8 mouse cellular contexts compared by ENCODE assay signal in the genomic region with DNA sequence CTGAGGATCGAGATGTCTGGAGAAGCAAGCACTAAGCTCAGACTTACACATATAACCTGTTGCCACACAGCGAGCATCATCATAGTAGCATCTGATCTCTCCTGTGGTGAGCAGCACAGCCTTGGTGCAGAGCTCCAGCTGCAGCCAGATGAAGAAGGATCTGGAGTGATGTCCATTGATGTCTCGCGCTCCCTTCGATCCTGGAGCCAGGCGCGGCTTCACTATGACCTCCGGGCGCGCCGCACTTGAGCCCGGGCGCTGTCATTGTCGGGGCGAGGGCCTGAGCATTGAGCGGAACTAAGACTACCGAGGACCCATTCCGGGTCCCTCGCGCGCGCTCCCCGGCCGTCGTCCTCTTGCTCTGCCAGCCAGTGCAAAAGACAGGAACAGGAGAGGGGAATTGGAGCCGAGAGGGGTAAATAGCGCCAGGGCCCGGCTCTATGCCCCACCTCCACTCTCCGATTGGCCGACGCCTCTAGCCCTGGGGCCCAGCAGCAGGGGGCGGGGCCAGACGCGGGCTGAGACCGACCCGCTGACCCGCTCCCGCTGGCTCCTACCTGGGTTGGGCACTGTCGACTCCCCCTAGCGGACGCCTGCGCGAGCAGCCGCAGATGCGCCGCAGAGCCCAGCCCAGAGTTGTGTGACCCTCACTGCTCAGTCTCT. TPM values are rescaled to one million over a fixed set of nuclear protein-coding genes. Genes with fewer than 3 reads are reported as not detected.
DNase-seq lines count a peak whose midpoint lies in the region; ATAC-seq and TF ChIP-seq lines count a peak whose summit lies in the region.

No protein-coding gene starts in this region.

- H3K27me3 ChIP-seq in lung, embryonic 14.5 days (ENCODE audit: insufficient read depth, low read length) = no peaks in the 10 kb centered on the region

- peak overlapping the region; percentile 84 for H3K4me2 ChIP-seq in lung, embryonic 14.5 days

- H3K9me3 ChIP-seq in lung, embryonic 14.5 days (ENCODE audit: low read depth, low read length) = no peaks in the 10 kb centered on the region

- no peaks in the 10 kb centered on the region for H3K36me3 ChIP-seq in lung, embryonic 14.5 days (ENCODE audit: insufficient read depth)

- ATAC-seq in frontal cortex, adult (ENCODE audit: low TSS enrichment) = peak; percentile 95
- peak; percentile 99 to 100 for ATAC-seq in hematopoietic stem cell, adult 5-6 weeks (replicated peaks in 1 of 2; ENCODE audit: insufficient read depth in 1 of 2, low FRiP score in 2 of 2, low TSS enrichment in 1 of 2, low read depth in 1 of 2, poor library complexity in 2 of 2, severe bottlenecking in 2 of 2)
- ATAC-seq in lung, embryonic 14.5 days (ENCODE audit: insufficient read depth) = peak; percentile 100
- ATAC-seq in neutrophil, adult 5-6 weeks (ENCODE audit: extremely low read depth, insufficient number of reproducible peaks, low FRiP score, poor library complexity, severe bottlenecking) = peak; percentile 96

- peak; percentile 72 for DNase-seq in MEL-GATA-1-ER (ENCODE audit: extremely low read depth, low read depth)
- DNase-seq in cerebellum, adult 9-10 months = peak; percentile 95
- peak; percentile 79 to 84 for DNase-seq in layer of hippocampus, adult 8-10 months (ENCODE audit: low spot score in 2 of 2)
- peak; percentile 95 for DNase-seq in lung, embryonic 14.5 days
- peak; percentile 90 for DNase-seq in testis, postnatal 14 days (ENCODE audit: low spot score)

- H3K4me3 ChIP-seq in lung, embryonic 14.5 days (ENCODE audit: low read depth, low read length) = peak overlapping the region; percentile 47

- H3K4me1 ChIP-seq in lung, embryonic 14.5 days (ENCODE audit: insufficient read depth) = peaks cover 5% of the 10 kb centered on the region; the same call in 1 of the 2 replicates

- H3K9ac ChIP-seq in lung, embryonic 14.5 days = peak overlapping the region; percentile 51

- TF ChIP-seq CTCF in lung, embryonic 14.5 days (IDR thresholded peaks at IDR 0.05; ENCODE audit: low read depth) = peak; percentile 75

- 1% methylated on average over 43 of the region's 46 CpGs for WGBS in lung, embryonic 14.5 days

- H3K27ac ChIP-seq in lung, embryonic 14.5 days (ENCODE audit: low read depth) = no peak overlapping the region

RNA-seq across cellular contexts. Expression of gene Gm14085, which starts 17.3 kb away (rescaled TPM):
- 1.1 TPM in 1 of 2 replicates, not detected in the other for total RNA-seq in hematopoietic stem cell, adult 5-6 weeks (2017)
- total RNA-seq in layer of hippocampus, adult 8-10 months (2022) = under 1 TPM in 1 of 4 experiments, not detected in 3; 0.09 TPM
- not detected in 2 replicates for polyA plus RNA-seq in lung, embryonic 14.5 days (2014; fragmentation: Nextera tagmentation; extraction: Ambion mirVana)
- total RNA-seq in neutrophil, adult 5-6 weeks (2017) = 15.0 and 15.1 TPM in 2 replicates

RNA-seq across cellular contexts. Expression of gene Slc28a2, which starts 41.2 kb away (rescaled TPM):
- 25.6 and 36.6 TPM in 2 replicates for total RNA-seq in hematopoietic stem cell, adult 5-6 weeks (2017)
- 1 to 10 TPM in 1 of 4 experiments, under 1 TPM in 3; 0.19 to 1.3 (median 0.56) TPM for total RNA-seq in layer of hippocampus, adult 8-10 months (2022)
- polyA plus RNA-seq in lung, embryonic 14.5 days (2014; fragmentation: Nextera tagmentation; extraction: Ambion mirVana) = 0.12 and 0.26 TPM in 2 replicates
- 146 and 148 TPM in 2 replicates for total RNA-seq in neutrophil, adult 5-6 weeks (2017)

Comparison
In these comparisons a context has a peak if more than half of its experiments do, and no peak if none do; other contexts are left out.
1. RNA of gene Slc28a2, which starts 41.2 kb away (total RNA-seq): 146 to 148 TPM in neutrophil, adult 5-6 weeks and 25.6 to 36.6 TPM in hematopoietic stem cell, adult 5-6 weeks; 0.19 to 1.3 TPM in layer of hippocampus, adult 8-10 months; every median in the first group is over 10 times any median in the second.
2. Peak in every context shown above with its lines, with median percentiles within 50 percentile points of each other: DNase-seq and ATAC-seq.